Mouse (Mus musculus) heart, adult 9 months (tissue): Measurements from ENCODE around the gene Fam57b.
A peak's percentile ranks its signal among the peaks of the same experiment; 100 is the strongest.

Experiments used
- DNase-seq, 2 experiments: peaks; one replicate each; pipeline ENCODE4 v3.0.0; 2022; ENCODE audit warnings: low spot score in 2 of 2

Gene Fam57b

DNA sequence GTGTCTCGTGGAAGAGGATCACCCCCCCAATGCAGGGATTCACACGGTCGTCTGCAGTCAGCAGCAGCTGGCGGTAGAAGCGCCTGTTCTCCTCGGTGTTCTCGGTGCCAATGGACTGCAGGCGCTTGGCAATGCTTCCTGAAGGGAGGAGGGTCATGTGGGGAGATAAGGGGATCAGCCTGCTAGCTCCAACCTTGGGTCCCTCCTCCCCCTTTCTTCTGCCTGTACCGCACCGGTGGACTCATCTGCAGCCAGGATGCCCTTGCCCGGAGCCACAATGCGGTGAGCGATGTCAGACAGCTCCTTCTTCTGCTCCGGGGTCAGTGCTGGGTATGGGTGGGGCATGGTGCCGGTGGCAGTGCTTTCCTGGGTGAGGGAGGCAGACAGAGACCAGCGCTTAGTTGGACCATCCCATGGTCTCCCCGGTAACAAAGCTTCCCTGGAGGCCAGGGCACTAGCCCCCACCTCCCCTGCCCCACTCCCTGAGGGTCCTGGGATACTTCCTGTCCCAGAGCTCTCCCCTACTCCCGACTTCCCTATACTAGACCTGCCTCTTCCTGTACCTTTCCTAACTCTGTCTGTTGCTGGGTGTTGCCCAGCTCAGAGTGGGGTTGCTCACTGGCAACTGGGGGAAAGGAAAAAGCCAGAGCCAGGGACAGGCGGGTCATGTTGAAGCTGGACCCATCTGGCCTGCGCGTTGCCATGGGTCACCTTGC, at the start of gene Fam57b:
TSS of gene Fam57b (plus strand) at position 258 of the 716 bp plus-strand sequence.
- DNase-seq = peak; percentile 70 to 71

- DNase-seq = no peak
These were observed 48.6 kb upstream of the Fam57b start for GRCm38 (mm10) chr7:126748824-126749223.

DNA sequence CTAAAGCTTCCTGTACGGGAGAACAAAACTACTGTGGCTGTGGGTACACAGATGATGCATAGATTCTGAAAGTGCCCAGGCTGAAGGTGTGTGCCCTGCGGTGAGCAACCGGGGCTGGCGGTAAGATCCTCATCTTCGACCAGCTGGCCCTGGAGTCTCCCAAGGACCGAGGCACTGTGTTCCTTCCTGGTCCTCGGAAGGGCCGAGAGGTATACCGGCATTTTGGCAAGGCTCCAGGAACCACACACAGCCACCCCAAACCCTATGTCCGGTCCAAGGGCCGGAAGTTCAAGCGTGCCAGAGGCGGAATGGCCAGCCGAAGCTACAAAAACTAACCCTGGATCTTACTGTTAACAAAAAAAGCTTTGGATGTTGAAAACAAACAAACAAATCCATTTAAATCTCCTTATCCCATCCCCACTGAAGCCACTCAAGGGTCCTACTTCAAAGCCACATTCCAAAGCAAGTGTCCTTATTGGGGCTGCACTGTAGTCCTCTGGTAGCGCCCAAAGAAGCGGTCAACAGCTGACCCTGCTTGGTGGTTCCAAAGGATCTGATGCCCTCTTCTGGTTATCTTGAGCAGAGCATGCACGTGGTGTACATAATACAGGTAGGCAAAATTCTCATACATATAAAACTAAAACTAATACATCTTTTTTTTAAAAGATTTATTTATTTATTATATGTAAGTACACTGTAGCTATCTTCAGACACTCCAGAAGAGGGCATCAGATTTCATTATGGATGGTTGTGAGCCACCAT, 47.7 kb upstream of the Fam57b start:
- no peak for DNase-seq

GRCm38 (mm10) chr7:126754866-126755265, 42.6 kb upstream of the Fam57b start:
- peak; percentile 79 to 82 for DNase-seq

DNA sequence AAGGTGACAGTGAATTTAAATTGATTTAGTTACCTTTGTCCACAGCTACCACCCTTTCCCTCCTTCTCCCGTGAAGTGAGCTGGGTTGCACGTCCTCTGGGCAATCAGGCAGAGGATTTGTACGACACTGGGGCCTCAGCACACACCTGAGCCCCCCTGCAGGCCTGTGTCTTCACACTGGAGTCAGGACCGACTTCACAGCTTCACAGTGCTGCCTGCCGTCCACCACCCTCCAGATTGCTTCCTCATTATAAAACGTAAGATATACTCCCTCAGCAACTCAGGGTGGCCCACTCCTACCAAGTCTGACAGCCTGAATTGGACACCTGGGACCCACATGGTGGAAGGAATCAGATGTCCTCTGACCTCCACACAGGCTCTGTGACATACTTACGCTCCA, 38.9 kb upstream of the Fam57b start:
- no peak for DNase-seq

DNA sequence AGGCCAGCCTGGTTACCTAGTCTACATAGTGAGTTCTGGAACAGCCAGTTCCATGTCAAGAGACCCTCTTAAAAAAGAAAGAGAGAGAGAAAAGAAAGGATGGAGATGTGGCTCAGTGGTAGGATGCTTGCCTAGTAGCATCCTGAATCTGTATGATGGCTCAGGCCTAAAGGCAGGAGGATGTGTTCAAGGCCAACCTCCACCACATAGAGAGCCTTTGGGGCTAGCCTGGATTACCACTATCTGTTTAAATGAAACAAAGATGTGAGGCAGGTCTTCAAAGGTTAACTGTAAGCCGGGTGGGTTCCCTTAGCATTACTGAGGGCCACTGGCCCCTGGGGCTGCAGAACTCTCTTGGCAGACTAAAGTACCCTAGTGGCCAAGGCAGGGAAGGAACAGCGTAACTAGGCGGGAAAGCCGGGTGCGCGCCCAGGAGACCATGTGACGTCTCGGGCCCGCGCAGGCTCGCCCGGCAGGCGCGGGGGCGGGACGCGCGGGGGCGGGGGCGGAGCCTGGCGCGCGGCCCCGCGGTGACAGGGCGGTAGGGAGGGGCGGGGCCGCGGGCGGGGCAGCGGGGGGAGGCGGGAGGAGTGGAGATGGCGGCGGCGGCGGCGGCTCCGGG, 38.3 kb upstream of the Fam57b start, which contains the start of gene Mapk3:
TSS of gene Mapk3 (plus strand) at position 552 of the 622 bp plus-strand sequence.
- peak; percentile 92 to 93 for DNase-seq

DNA sequence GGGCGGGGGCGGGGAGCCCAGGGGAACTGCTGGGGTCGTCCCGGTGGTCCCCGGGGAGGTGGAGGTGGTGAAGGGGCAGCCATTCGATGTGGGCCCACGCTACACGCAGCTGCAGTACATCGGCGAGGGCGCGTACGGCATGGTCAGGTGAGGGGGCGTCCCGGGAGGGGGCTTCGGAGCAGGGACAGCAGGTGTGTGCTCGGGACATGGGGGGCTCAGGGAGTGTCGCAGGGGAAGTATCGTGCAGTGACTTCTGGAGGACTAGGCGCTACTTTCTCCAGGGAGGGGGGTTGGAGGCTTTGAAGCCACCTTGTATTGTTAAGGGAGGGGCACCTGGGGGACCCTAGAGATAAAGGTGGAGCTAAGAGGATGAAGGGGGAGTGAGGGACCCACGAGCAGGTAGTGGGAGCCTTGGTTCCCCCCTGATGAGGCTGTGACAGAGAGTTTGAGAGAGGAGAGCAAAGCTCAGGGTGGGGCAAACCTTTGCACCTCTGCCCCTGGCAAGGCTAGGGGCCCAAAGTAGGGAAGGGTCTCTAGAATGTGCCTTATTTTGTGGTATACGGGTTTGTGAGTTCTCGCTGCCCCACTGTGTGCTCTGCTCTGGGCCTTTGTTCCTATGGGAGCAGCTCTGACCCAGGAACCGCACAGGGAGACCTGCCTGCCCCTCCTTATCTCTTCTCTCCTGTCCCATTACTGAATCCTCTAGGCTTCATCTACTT, 37.6 kb upstream of the Fam57b start:
- DNase-seq = peak in 1 of 2 experiments; percentile 52

GRCm38 (mm10) chr7:126760391-126760802, 37.1 kb upstream of the Fam57b start:
- peak; percentile 89 to 93 for DNase-seq

DNA sequence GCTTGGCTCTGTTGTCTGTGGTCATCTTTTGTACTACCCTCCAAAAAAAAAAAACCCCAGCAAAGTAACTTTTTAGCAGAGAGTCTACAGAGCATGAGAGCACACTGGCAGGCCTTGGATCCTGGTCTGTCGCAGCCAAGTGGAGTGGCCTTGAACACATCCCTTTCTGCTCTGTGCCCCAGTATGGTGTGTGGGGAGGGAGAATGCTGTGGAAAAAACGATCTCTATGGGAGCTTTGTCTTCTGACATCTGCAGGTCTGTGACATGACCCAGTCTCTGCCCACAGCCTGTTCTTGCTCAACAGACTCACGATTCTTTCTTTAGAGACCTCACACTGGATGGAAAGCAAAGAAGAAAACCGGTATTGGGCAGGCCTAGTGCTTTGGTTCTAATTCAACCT, 36.5 kb upstream of the Fam57b start:
- DNase-seq = no peak

DNA sequence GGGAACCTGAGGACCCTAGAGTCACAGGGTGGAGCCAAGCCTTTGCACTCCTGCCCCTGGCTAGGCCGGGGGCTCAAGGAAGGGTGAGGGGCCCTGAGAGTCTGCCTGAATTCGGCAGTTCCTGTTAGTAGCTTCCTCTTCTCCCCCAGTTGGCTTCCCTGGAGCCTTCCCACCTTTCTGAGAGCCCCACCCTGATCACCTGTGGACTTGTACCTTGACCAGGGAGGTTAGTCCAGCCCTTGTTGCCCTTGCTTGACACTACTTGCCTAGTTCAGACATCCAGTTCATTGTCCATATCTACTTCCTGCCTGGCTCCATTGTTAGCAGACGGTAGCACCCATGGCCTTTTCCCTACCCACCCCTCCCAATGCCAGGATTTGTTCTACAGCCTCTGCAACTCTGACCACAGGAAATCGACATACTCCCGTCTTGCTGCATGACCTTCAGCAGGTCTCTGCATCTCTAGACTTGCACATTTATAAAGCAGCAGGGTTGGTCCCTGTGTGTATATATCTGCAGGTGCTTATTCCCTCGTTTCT, 35.9 kb upstream of the Fam57b start:
- no peak for DNase-seq

DNA sequence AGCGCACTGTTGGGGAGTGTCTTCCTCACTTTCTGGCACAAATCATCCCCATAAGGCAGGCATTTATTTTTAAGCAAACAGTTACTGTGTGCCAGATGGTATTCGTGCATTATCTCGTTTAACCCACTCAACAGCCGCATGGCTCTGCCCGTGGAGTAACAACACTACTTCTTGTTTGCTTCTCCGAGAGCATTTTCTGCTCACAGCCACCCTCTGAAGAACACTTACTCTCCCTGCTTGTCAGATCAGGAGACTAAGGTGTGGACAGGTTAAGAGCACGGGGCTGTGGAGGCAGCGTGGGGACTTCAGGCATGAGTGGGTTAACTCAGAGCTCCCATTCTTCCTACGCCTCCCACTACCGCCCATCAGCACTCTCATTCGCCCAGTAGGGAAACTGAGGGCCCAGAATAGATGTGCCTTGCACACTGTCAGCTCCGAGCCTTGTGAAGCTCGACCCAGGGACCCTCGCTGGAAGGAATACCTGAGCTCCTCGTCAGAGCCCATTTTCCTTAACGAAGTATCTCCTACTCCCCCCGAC, 34.9 kb upstream of the Fam57b start:
- no peak for DNase-seq

- DNase-seq = no peak
These were observed 31.9 kb upstream of the Fam57b start for GRCm38 (mm10) chr7:126765540-126765939.

GRCm38 (mm10) chr7:126766201-126766600, 31.3 kb upstream of the Fam57b start, which contains the start of gene Gdpd3:
Gene Gdpd3 (plus strand): TSS chr7:126766334.
- no peak for DNase-seq

DNA sequence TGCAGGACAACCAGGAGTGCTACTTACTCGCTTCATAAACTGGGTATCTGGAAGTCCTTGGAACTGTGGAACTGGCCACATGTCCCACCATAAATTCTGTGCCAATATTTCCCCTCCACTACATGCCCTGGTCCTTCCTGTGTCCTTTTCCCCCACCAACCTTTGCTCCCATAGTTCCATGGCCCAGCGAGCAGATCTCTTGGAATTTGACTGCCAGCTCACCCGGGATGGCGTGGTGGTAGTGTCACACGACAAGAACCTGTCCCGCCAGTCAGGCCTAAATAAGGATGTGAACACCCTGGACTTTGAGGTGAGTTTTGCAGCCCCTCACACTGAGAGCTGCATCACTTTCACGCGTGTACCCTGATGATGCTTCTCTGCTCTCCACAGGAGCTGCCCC, 30.5 kb upstream of the Fam57b start:
- no peak for DNase-seq

DNA sequence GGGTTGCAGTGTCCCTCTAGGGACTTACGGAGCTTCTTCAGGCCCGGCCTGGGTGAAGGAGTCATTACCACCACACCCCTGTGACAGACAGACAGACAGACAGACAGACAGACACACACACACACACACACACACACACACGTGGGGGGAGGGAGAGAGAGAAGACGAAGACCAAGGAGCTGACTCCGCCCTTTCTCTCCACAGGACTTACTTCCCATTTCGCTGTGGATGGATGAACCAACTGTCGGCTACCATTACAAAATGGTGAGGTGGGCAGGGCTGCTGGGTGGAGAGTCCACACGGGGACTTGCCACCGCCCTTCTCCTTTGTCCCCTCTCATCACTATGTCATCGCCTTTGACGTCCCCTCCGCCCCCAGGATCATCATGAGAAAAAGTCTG, 26.7 kb upstream of the Fam57b start:
- DNase-seq = no peak

DNA sequence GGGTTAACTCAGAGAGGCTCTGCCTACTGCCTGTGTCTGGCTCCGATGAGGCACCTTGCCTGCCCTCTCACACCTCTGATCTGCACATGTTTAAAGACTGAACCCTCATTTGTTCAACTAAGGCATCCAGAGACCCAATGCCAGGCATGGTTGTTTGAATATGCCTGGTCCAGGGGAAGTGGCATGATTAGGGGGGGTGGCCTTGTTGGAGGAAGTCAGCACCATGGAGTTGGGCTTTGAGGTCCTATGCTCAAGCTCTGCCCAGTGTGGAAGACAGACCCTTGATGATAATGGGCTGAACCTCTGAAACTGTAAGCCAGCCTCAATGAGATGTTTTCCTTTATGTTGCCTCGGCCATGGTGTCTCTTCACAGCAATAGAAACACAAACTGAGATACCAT, 24.1 kb upstream of the Fam57b start:
- DNase-seq = no peak

DNA sequence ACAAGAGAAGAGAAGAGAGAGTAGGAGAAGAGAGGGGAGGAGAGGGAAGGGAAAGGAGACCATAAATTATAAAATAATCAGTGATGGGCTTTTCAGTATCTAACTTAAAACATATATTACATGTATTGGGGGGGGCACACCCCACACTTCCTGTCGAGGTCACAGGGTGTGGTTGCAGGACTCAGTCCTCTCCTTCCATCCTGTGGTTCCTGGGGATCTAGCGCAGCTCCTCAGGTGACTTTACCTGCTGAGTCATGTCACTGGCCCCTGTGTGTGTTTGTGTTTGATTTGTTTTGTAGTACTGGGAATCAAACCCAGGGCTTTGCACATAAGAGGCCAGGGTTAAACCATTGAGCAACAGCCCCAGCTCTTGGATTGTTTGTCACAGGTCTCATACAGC, 23.0 kb upstream of the Fam57b start:
- no peak for DNase-seq

GRCm38 (mm10) chr7:126775185-126775977, 22.1 kb upstream of the Fam57b start:
- no peak for DNase-seq

GRCm38 (mm10) chr7:126775978-126776234, 21.6 kb upstream of the Fam57b start:
- DNase-seq = no peak

DNA sequence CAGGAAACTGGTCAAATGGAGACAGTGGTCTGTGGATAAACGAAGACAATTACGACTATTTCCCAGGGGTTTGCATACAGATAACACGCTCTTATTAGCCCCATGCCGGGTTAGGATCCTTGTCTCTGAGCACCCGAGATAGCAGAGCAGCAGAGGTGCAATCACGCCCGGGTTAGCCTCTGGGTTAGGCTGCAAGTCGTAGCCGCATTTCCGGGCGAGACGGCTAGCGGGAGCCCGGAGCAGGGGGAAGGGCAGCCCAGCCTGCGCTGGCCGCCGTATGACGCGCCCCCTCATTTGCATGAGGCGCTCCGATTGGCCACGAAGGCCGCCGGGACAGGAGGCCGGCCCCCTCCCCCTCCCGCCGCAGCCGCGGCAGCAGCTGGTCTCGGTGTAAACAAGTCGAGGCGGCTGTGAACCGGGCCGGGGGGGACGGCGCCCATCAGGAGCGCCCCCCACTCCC, 20.8 kb upstream of the Fam57b start, which contains the start of gene Ypel3:
TSS of gene Ypel3 (plus strand) at position 358 of the 460 bp plus-strand sequence.
- peak; percentile 96 to 97 for DNase-seq

DNA sequence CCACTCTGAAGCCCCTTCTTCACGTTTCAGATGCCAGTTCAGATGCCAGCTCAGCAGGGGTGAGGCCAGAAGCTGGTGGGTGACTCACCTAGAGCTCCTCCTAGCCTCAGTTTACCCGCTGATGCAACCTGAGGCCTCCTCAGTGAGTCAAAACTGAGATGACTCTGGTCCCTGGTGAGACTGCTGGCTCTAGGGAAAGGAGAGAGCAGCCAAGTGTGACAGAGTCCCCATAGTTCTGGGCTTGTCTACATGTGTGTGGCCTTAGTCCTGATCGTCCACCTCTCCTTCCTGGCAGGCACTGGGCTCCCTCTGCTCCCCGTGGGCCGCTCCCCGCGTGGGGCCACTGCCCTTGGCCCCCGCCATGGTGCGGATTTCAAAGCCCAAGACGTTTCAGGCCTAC, 20.0 kb upstream of the Fam57b start:
- no peak for DNase-seq
